Mouse (Mus musculus): Measurements from ENCODE around the gene Cabin1. TPM values are rescaled to one million over a fixed set of nuclear protein-coding genes. Genes with fewer than 3 reads are reported as not detected.

Cabin1 gene
- 10 to 100 TPM; 78.0 to 79.3 TPM for total RNA-seq (2021)
- long read RNA-seq, experiment 1, full-length matches to known transcripts, result 25 of 103 reads
- long read RNA-seq, experiment 1, partial matches to known transcripts, result 40 of 103 reads
- long read RNA-seq, experiment 1, other reads (novel, unspliced or antisense), result 38 of 103 reads
- long read RNA-seq, experiment 2, full-length matches to known transcripts, result 16 of 69 reads
- long read RNA-seq, experiment 2, partial matches to known transcripts, result 25 of 69 reads
- long read RNA-seq, experiment 2, other reads (novel, unspliced or antisense), result 28 of 69 reads

DNA sequence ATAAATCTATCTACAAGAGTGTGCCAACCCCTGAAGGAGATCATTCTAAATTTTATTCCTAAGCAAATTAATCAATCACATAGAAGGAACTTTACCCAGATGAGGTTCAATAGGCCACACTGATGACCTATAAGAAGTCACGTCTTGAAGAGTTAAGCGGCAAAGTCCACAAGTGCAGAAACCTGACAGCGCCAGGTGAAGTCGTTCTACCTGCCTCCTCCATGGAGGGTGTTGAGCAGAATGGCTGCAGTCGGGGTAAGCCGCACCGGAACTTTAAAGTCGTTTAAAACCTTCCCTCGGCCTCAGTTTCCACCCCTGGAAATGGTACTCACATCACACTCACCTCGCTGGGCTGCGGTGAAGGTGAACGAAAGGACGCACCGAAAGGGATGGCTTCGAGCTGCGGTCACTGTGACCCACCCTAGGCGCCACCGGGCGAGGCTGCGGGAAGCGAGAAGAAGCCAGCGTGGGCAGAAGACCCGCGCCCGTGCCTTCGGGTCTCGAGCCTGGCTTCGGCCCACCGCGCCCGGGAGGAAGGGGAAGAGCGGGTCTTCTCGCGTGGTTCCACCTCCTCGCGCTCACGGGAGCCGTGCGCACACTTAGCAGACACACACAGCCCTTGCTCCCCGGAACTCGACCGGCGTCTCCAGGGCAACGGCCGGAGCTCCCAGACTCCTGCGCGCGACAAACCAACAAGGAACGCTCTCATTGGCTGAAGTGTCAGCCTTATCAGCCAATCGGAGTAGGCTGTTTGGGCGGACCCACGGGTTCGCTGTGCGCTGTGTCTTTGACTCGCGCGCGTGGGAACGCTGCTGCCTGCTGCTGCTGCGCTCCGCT lies at the start of gene Cabin1:
Cabin1 (minus strand) TSS at position 660 of the 837 bp plus-strand sequence.
- TF ChIP-seq CTCF (IDR thresholded peaks at IDR 0.05), result no peak; the same call in 1 of the 2 replicates
- DNase-seq (ENCODE audit: extremely low spot score in 1 of 2, low spot score in 2 of 2), result peak; percentile 96 to 98
- intact Hi-C loops (cut with DNase I), result loop anchor here (1.0 to 5.0 kb wide), 5 partner anchors 19 to 177 kb away; partner anchors contain the start of gene Gstt2
- Histone ChIP-seq H3K27ac (peak within 1 kb of the TSS; percentile 88), H3K4me3 (peak within 1 kb of the TSS; percentile 85)

DNA sequence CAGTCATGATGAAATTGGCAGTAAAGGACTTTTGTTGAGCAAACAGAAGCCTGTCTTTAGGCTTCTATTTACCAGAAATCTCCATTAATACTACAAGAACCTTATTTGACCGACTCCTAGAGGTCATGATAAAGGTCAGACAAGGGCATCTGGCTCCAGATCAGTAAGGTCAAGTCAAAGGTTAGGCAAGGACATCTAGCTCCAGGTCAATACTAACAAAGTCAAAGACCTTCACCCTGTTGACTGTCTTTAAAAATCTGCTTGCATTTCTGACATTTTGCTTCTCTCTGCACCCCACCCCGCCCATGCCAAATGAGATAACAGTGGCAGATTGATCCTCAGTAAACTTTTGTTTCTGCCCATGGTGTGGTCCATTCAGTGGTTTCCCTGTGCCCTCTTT lies 40.1 kb upstream of the Cabin1 start:
- intact Hi-C loops (cut with DNase I), result no loop called here
- Histone ChIP-seq H3K27ac (no peak overlapping the region), H3K4me3 (no peak overlapping the region)
- DNase-seq (ENCODE audit: extremely low spot score in 1 of 2, low spot score in 2 of 2), result no peak
- TF ChIP-seq CTCF (IDR thresholded peaks at IDR 0.05), result no peak

DNA sequence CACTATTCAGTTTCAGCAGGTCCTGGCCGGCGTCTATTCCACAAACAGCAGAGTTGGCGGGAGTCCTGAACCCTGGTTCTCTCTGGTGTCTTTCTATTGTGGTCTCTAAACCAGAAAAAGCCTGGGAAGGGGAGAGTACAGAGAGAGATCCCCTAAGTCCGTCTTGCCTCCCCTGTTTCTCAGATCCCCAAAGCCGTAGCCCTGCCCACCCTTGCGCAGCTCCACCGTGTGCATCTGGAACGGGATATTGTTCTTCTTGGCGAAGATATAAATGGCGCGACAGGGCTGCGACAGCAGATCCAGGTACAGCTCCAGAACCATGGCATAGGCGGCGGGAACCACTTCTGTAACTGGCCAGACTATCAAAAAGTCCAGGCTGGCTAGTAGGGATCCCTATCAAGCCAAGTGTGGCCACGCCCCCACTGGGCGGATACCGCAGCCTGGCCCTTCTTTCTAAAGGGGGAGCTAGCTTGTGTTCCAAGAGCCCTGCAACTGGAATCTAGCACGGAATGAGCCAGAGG lies 34.1 kb upstream of the Cabin1 start, which contains the start of gene Gstt1:
Gstt1 (minus strand) TSS at position 409 of the 521 bp plus-strand sequence.
- Histone ChIP-seq H3K27ac (peak within 1 kb of the TSS; percentile 82), H3K4me3 (peak within 1 kb of the TSS; percentile 58)
- intact Hi-C loops (cut with DNase I), result loop anchor here (5.0 kb wide), 1 partner anchor 34 kb away; no protein-coding TSS in a partner anchor
- peak in 1 of 2 experiments; percentile 43 for DNase-seq (ENCODE audit: extremely low spot score in 1 of 2, low spot score in 2 of 2)
- no peak for TF ChIP-seq CTCF (IDR thresholded peaks at IDR 0.05)

DNA sequence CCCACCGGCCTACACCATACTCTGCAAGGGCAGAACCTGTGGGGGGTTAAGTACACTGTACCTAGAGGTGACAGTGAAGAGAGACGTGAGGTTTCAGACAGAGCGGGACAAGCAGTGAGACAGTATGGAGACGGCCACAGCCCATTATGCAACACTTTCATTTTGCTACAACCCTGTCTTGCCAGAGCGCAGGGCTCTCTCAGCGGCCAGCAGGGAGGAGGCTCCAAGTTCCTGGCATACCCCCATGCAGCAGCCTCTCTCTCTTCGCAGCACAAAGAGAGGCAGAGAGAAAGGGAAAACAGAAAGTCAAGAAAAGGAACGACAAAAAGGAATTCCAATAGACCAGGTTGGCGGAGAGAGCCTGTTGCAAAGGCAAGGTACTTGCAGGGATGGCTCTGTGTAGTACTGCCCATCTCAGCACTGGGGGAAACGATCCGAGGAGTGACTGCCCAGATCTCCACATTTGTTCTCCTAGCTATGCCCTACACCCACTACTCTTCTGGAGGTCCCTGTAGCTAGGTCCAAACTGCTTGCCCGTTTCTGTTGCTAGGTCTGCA lies 33.6 kb upstream of the Cabin1 start:
- H3K4me3 ChIP-seq, result peak overlapping the region; percentile 58
- TF ChIP-seq CTCF (IDR thresholded peaks at IDR 0.05), result no peak
- peak overlapping the region; percentile 82 for H3K27ac ChIP-seq
- peak; percentile 23 to 46 for DNase-seq (ENCODE audit: extremely low spot score in 1 of 2, low spot score in 2 of 2)
- intact Hi-C loops (cut with DNase I), result loop anchor here (5.0 kb wide), 1 partner anchor 35 kb away; no protein-coding TSS in a partner anchor

DNA sequence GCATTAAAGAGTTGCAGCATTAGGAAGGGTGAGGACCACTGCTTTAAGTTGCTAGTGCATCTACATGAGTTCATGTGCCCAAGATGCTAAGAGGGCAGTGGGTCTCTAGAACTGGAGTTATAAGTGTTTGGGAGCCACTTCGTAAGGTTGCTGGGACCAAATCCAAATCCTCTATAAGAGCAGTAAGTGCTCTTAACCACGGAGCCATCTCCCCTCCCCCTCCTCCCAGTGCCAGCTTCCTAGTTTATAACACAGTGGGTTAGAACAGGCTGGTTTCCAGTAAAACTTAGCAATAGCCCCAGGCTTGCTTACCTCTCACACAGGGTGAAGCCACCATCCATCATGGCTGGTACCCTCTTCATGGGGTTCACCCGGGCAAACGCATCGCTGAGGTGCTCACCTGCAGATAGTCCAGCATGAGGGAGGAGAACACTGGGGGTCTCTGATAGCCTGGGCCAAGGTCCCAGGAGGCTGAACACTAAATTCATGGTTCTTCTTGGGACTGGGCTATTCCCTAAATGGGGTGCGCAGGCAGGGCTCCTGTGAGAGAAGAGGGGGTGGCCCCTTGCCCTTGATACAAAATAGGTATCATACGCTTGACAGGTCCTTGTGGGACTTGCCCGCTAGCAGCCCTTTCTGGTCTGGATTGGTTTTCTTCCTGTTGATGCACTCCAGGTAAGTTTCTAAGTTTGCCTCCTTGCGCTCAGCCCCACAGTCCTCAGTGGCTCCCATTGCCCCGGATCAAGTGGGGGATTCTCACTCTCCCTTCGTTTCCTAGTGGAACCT lies 32.8 kb upstream of the Cabin1 start:
- intact Hi-C loops (cut with DNase I), result loop anchor here (5.0 kb wide), 1 partner anchor 35 kb away; no protein-coding TSS in a partner anchor
- H3K27ac ChIP-seq, result no peak overlapping the region
- TF ChIP-seq CTCF (IDR thresholded peaks at IDR 0.05), result no peak
- peak overlapping the region; percentile 58 for H3K4me3 ChIP-seq
- no peak for DNase-seq (ENCODE audit: extremely low spot score in 1 of 2, low spot score in 2 of 2)

DNA sequence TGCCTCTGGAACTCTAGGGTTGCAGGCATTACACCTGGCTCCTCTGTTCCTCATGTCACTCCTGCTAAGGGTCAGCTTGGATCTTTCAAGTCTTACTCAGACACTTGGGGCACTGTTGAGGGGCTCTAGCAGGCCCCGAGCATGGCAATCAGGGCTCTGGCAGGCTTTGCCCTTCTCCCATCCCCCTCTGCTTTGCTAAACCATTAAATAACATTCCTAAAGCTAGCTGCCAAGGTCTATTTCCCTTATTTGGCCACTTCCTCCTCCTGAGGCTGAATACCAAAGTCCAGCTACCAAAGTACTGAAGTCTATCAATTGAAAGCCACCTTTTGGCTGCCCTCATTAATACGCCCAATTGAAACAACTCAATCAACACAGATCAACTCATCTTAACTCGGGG lies 30.7 kb upstream of the Cabin1 start:
- Histone ChIP-seq H3K4me3 (no peak overlapping the region), H3K27ac (no peak overlapping the region)
- TF ChIP-seq CTCF (IDR thresholded peaks at IDR 0.05), result no peak
- DNase-seq (ENCODE audit: extremely low spot score in 1 of 2, low spot score in 2 of 2), result no peak
- intact Hi-C loops (cut with DNase I), result loop anchor here (5.0 kb wide), 1 partner anchor 37 kb away; no protein-coding TSS in a partner anchor

DNA sequence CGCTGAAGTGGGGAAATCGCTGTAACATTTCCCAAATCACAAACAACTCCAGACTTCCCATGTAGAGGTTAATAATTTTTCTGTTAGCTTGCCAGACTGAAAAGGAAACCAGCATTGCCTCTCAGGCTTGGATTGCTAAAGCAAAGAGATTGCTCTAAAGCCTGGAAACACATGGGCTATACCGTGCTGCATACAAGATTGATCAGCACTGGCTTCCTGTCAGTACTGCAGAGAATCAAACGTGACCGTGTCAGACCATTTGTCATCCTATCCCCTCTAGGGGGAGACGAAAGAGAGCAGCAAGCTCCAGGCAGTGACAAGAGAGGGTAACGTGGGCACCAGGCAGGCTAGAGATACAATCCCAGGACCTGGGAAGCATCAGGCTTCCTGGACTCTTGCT lies 26.6 kb upstream of the Cabin1 start:
- DNase-seq (ENCODE audit: extremely low spot score in 1 of 2, low spot score in 2 of 2), result no peak
- no peak overlapping the region for H3K4me3 ChIP-seq
- no peak overlapping the region for H3K27ac ChIP-seq
- peak; percentile 3; the same call in 1 of the 2 replicates for TF ChIP-seq CTCF (IDR thresholded peaks at IDR 0.05)
- intact Hi-C loops (cut with DNase I), result no loop called here

DNA sequence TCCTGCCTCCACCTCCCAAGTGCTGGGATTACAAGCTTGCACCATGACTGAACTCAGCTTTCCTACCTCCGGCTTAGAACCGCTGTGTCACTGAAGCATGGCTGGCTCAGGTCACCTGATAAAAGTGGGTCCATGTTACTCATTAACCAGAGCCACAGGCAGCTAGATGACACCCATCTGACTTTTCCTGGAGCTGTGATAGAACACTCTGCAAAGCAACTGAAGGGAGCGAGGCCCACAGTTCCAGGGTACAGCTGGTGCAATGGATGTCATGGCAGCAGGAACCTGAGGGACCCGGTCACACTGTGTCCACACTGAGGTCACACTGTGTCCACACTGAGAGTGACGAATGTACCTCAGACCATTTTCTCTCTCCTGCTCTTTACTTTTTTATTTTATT lies 25.7 kb upstream of the Cabin1 start:
- no peak overlapping the region for H3K27ac ChIP-seq
- H3K4me3 ChIP-seq, result no peak overlapping the region
- no peak for TF ChIP-seq CTCF (IDR thresholded peaks at IDR 0.05)
- intact Hi-C loops (cut with DNase I), result no loop called here
- DNase-seq (ENCODE audit: extremely low spot score in 1 of 2, low spot score in 2 of 2), result no peak

DNA sequence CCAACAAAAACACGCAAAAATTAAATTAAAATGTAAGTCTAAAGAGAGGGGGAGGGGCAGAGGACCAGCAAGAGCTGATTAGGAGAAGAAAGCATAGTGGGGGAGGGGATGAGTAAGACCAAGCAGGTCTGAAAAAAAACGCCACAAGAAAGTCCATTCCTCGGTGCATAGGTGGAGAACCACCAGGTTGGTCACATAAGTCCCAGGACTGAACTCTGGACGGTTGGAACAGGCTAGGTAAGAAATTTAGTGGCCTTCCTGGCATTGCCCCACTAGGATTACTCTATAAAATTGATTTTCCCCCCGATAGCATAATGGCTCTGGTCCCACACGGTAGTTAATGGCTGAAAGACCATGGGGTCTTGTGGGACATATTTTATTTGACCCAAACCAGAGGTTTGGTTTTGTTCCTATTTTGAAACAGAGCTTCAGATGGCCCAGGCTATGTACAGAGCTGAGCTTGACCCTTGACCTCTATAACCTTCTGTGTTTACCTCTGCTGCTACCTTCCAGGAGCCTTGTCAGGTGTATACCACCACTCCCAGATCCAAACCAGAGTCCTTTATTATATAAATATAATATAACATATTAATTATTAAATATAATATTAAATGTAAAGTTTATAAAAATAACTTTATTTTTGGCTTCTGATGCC lies 25.1 kb upstream of the Cabin1 start:
- TF ChIP-seq CTCF (IDR thresholded peaks at IDR 0.05), result no peak
- Histone ChIP-seq H3K4me3 (no peak overlapping the region), H3K27ac (no peak overlapping the region)
- intact Hi-C loops (cut with DNase I), result no loop called here
- DNase-seq (ENCODE audit: extremely low spot score in 1 of 2, low spot score in 2 of 2), result no peak

DNA sequence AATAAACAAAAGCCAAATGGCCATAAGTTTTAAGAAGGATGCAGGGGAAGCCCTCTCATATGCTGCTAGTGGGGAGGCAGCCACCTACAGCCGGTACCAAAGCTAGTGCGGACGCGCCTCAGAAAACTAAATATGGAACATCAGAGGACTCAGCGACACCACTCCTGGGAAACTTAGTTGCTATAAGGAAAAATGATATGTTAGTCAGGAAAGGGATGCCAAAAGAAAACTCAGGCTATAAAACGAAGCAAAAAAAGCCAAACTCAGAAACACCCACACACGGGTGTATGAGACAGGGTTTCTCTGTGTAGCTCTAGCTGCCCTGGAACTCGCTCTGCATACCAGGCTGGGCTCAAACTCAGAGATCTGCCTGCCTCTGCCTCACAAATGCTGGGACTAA lies 24.1 kb upstream of the Cabin1 start:
- intact Hi-C loops (cut with DNase I), result no loop called here
- H3K4me3 ChIP-seq, result no peak overlapping the region
- no peak overlapping the region for H3K27ac ChIP-seq
- DNase-seq (ENCODE audit: extremely low spot score in 1 of 2, low spot score in 2 of 2), result no peak
- TF ChIP-seq CTCF (IDR thresholded peaks at IDR 0.05), result no peak
